1 mouse cellular context compared by ENCODE assay signal in the genomic region with DNA sequence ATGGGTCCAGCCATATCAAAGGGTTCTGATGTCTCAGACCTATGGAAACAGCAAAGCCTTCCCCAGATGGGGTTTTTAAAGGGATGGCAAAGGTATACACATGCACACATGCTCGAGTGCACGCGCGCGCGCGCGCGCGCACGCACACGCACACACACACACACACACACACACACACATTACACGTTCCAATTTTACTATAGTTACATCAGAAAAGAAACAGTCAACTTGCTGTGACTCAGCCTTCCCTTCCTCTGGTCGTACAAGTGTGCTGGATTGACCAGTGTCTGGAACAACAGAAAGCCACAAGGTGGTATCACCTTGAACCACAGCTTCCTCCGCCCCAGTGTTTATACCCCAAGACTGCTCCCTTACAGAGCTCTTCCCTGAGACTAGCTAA.
TF ChIP-seq lines count a peak whose summit lies in the region.

No protein-coding gene starts in this region.

TF ChIP-seq in MEL, 35 proteins besides CTCF, POLR2A, EP300 and RAD21 (continued from another document):
- TF ChIP-seq ETS1 (IDR thresholded peaks at IDR 0.05; ENCODE audit: low read depth, low read length) = peak; percentile 90
- peak; percentile 69 for TF ChIP-seq TAL1 (IDR thresholded peaks at IDR 0.05; ENCODE audit: low read length)
- TF ChIP-seq CHD2 (IDR thresholded peaks at IDR 0.05; ENCODE audit: low read length) = no peak
- peak; percentile 48 for TF ChIP-seq NELFE (IDR thresholded peaks at IDR 0.05; ENCODE audit: low read depth, low read length)
- TF ChIP-seq MAX (IDR thresholded peaks at IDR 0.05; ENCODE audit: low read length) = peak; percentile 80
- peak; percentile 89 for TF ChIP-seq SIN3A (IDR thresholded peaks at IDR 0.05; ENCODE audit: low read length)
- TF ChIP-seq MYC (IDR thresholded peaks at IDR 0.05; ENCODE audit: low read depth, low read length) = peak; percentile 81
- TF ChIP-seq SMC3 (IDR thresholded peaks at IDR 0.05; ENCODE audit: low read depth, low read length) = 0 out of 2 replicates have a peak, but pooled peaks have one; percentile 16
- TF ChIP-seq MXI1 (IDR thresholded peaks at IDR 0.05; ENCODE audit: low read depth, low read length) = peak; percentile 79
- 0 out of 2 replicates have a peak, but pooled peaks have one; percentile 27 for TF ChIP-seq ELF1 (IDR thresholded peaks at IDR 0.05; ENCODE audit: low read depth, low read length)
- TF ChIP-seq JUND (IDR thresholded peaks at IDR 0.05; ENCODE audit: low read depth, low read length) = peak; percentile 68
